Mouse (Mus musculus): Measurements from ENCODE around the gene Gm44596.
"Not testable (repeated sequence)": the region's sequence is repeated elsewhere in the genome, so short reads cannot be mapped to it uniquely, and the experiment has no call there.

The Gm44596 gene

GRCm38 (mm10) chr6:128380594-128381167, 5.4 kb downstream of the Gm44596 start:
- DNase-seq (ENCODE audit: low spot score in 2 of 2), result not testable (repeated sequence)

GRCm38 (mm10) chr6:128381254-128381653, 6.0 kb downstream of the Gm44596 start:
- DNase-seq (ENCODE audit: low spot score in 2 of 2), result no peak

- DNase-seq (ENCODE audit: low spot score in 2 of 2), result no peak
These were observed 8.4 kb downstream of the Gm44596 start for GRCm38 (mm10) chr6:128383752-128384151.

GRCm38 (mm10) chr6:128385026-128385425, 9.7 kb downstream of the Gm44596 start:
- DNase-seq (ENCODE audit: low spot score in 2 of 2), result no peak

DNA sequence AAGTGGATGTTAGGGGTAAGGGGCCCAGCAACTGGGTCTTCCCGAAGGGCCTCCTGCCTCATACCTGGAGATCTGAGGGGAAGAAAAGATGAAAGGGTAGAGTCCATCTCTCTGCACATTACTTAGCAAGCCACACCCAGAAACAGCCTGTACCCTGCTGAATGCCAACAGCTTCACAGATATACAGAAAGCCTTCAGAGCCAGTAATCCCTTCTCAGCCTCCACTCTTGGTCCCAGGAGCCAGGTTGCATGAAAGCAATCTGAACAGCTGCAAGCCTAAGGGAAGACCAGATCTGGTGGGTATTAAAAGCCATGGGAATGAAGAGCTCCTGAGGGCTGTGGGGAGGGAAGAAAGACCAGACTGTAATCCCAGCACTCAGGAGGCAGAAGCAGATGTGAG, 13.9 kb downstream of the Gm44596 start:
- no peak for DNase-seq (ENCODE audit: low spot score in 2 of 2)

- DNase-seq (ENCODE audit: low spot score in 2 of 2), result no peak
These were observed 15.4 kb downstream of the Gm44596 start for GRCm38 (mm10) chr6:128390683-128391082.

DNA sequence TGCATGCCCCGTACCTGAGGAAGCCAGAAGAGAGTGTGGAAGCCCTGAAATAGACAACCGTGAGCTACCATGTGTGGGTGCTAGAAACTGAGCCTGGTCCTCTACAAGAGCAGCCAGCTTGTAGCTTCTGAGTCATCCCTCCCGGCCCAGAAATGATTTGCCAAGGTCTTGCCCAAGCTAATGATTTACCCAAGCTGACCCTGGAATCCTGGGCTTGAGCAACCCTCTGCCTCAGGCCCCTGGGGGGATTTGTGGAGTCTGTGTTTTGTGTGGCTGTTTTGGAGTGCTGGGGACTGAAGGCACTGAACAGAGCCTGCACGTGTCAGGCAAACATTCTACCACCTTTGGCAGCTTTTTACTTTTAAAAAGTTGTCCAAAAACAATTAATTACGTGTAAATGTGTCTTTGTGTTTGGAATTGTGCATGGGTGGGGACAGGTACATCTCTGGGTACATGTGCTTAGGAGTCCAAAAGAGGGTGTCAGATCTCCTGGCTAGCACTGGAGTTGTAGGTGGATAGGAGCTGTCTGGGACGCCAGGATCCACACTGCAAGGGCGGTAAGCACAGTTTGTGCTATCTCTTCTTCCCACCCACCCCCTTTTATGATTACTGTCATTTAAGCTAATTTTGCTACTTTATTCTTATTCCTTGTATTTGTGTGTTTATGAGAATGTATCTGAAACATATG, 22.4 kb downstream of the Gm44596 start:
- DNase-seq (ENCODE audit: low spot score in 2 of 2), result no peak

DNA sequence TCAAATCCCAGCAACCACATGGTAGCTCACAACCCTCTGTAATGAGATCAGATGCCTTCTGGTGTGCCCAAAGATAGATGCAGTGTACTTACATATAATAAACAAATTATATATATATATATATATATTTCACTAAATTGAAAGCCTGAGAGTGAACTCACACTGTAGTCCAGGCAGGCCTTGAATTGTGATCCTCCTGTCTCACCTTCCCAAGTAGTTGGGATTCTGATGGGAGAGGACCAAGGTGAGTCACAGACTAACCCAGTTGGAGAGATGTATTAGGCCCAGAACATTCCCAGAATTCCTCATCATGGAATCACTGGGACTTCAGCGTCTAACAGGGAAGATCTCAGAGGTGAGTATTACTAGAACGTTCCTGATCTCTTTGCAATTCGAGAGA, 23.7 kb downstream of the Gm44596 start, which contains the start of gene Nrip2:
Gene Nrip2, plus strand, starts transcription at position 301 of the 400 bp plus-strand sequence.
- DNase-seq (ENCODE audit: low spot score in 2 of 2), result no peak

- DNase-seq (ENCODE audit: low spot score in 2 of 2), result peak in 1 of 2 experiments; percentile 44
These were observed 24.3 kb downstream of the Gm44596 start for GRCm38 (mm10) chr6:128399421-128400185.

- no peak for DNase-seq (ENCODE audit: low spot score in 2 of 2)
These were observed 29.4 kb downstream of the Gm44596 start for GRCm38 (mm10) chr6:128404708-128405107.

DNA sequence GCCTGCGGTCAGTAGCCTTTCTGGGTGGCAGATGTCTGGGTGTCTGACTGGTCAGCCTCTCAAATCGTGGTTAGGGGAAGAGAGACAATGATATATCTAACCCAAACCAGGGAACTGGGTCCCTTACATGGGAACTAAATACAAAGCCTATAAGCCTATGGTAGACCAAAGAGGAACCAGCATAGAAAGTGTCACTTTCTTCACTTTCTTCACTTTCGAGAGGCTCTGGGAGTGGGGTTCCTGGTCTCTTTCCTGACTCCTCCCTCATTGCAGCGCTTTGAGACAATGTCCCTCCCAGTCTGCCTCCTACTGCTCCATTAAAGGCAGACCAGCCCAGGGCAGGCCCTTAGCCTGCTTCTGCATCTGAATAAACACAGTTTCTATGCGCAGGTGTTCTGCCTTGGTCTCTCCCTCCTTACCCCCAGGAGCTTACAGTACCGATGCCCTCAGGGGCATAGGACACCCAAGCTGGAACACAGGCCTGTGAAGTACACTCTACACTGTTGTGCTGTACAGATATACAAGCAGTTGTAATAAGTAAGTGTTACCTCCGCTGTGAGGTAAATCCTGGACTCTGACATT, 33.3 kb downstream of the Gm44596 start:
- DNase-seq (ENCODE audit: low spot score in 2 of 2), result no peak

DNA sequence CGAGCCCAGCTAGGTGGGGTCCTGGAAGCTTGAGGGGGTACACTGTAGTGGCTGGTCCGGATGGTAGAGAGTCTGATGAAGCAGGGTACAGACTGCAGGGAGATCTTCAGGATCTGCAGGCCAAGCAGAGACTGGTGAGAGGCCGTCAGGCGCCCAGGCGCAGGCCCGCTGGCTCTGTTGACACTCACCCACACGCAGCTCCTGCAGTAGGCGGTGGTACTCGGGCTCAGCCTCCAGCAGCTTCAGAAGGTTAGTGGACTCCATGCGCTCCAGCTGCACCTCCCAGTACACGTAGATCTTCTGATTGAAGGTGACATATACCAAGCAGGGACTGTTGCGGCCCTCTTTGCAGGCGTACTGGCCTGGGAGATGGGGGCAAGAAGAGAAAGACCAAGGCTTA, 35.0 kb downstream of the Gm44596 start:
- no peak for DNase-seq (ENCODE audit: low spot score in 2 of 2)

DNA sequence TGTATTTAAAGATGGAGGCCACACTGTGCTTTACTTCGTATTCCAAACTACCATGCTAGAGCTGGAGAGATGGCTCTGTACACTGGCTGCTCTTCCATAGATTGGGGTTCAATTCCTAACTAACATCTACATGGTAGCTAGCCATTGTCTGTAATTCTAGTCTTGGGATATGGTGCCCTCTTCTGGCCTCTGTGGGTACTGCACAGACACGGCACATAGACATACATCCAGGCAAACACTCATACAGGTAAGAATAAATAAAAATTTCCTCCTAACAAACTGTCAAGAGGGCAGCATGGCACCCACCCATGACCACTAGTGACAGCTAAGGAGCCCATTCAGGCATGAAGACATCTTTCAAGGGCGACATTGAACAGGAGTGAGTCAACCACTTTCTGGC, 35.8 kb downstream of the Gm44596 start:
- DNase-seq (ENCODE audit: low spot score in 2 of 2), result peak in 1 of 2 experiments; percentile 91

DNA sequence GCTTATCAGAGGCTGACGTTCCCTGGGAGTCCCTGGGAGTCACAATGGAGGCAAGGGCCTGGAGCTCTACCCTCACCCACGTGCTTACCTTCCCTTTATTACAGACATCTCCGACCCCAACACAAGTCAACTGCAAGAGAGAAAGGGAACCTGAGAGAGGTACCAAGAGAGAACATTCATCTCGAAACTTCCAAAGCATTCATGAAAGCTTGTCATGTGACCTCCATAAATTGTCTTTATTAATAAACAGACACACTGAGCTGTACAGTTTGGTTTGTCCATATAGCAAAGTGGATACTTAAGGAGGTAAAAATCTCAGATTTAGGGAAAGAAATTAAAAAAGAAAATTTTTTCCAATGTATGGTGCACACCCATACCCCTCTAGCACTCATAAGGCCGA, 40.9 kb downstream of the Gm44596 start:
- no peak for DNase-seq (ENCODE audit: low spot score in 2 of 2)

GRCm38 (mm10) chr6:128418076-128418475, 42.8 kb downstream of the Gm44596 start:
- DNase-seq (ENCODE audit: low spot score in 2 of 2), result no peak

DNA sequence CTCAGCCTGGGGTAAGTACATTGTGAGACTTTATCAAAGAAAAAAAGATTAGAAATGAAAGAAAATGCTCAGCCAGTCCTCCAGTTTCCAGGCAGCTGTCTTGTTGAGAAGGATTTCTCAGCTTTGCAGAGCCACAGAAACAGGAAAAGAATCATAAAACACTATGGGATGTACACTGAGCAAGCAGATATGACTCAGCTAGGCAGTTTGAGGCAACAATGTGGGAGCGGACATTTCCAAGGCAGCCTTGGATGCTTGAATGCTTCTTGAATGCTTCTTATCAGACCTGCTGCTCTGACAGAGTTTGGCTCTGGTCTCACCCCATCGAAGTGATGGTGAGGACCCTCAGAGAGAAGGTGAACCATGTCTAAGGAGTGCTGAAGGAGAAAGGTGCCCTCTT, 45.7 kb downstream of the Gm44596 start:
- DNase-seq (ENCODE audit: low spot score in 2 of 2), result peak in 1 of 2 experiments; percentile 54

DNA sequence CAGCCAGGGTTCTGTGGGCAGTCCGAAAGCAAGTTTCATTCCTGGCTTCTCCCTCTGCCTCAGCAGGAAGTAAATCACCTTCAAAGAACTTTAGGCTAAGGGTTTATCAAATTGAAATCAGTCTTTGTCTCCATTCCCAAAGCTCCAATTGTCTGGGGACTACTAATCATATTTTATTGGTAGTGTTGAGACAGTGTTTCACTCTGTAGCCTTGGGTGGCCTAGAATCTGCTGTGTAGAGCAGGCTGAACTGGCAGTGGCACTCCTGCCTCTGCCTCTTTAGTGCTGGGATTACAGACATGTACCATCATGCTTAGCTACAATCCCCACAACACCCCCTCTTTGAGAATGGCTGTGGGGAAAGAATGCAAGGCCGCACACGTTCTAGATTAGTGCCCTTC, 46.2 kb downstream of the Gm44596 start:
- no peak for DNase-seq (ENCODE audit: low spot score in 2 of 2)

DNA sequence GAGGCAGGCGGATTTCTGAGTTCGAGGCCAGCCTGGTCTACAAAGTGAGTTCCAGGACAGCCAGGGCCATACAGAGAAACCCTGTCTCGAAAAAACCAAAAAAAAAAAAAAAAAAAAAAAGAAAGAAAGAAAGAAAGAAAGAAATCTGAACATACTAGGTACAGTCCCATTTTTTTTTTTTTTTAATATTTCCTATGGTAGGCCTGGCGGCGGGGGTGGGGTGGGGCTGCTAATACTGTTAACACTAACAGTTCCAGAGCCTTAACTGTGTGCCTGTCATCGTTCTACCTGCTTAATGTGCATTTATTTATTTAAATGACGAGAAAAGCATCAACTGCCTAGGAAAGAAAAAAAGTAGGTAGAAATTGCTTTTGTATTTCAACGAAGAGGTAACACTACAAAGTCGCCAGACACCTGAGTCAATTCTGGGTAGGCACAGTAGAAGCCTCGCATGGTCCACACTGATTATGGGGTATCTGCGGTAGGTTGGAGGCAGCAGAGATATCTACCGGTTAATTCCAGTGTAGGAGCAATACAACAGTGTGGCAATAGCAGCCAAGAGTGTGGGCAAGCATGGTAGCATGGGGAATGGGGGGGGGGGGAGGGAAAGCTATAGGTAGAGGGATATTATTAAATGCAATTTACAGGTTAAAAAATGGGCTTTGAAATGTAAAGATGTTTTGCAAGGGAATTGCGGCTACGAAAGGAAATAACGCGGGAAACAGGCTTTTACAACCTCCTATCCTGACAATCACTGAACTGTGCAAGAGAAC, 48.4 kb downstream of the Gm44596 start:
- peak in 1 of 2 experiments; percentile 36 for DNase-seq (ENCODE audit: low spot score in 2 of 2)

GRCm38 (mm10) chr6:128424269-128425019, 49.1 kb downstream of the Gm44596 start, which contains the start of gene Itfg2:
Gene Itfg2 (minus strand): TSS chr6:128424931.
- DNase-seq (ENCODE audit: low spot score in 2 of 2), result peak; percentile 90 to 97

- DNase-seq (ENCODE audit: low spot score in 2 of 2), result no peak
These were observed 49.7 kb downstream of the Gm44596 start for GRCm38 (mm10) chr6:128425046-128425445.

DNA sequence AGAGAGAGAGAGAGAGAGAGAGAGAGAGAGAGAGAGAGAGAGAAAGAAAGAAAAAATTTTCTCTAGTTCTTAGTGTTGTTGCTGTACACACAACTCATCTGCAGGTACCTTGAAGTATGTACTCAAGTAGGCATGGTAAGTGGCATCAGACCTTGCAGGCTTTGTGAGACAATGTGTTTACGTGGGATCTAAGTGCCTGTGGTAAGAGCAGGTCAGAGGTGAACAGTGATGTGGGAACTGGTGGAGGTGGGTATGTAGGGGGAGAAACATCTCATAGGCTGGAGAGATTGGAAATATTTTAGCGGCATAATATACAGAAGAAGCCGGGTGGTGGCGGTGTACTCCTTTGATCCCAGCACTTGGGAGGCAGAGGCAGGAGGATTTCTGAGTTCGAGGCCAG, 52.3 kb downstream of the Gm44596 start:
- DNase-seq (ENCODE audit: low spot score in 2 of 2), result no peak
